Mouse (Mus musculus): ENCODE data around the gene Alpk1. TPM values are rescaled to one million over a fixed set of nuclear protein-coding genes. Genes with fewer than 3 reads are reported as not detected.
"Not testable (repeated sequence)": the region's sequence is repeated elsewhere in the genome, so short reads cannot be mapped to it uniquely, and the experiment has no call there.

Gene Alpk1
- polyA plus RNA-seq, 1 experiment from 2014 or later: 1.1 TPM

- H3K4me2 ChIP-seq; ATAC-seq (replicated peaks; ENCODE audit: low FRiP score); H3K27me3 ChIP-seq (replicated peaks; ENCODE audit: control insufficient read depth, insufficient read depth, low read length); H3K36me3 ChIP-seq (ENCODE audit: control insufficient read depth, insufficient read depth, low read length); H3K4me1 ChIP-seq (replicated peaks; ENCODE audit: control insufficient read depth, insufficient read depth, low read length); H3K4me3 ChIP-seq (ENCODE audit: low read depth, low read length); H3K9me3 ChIP-seq (ENCODE audit: control insufficient read depth, low read length); H3K9ac ChIP-seq (ENCODE audit: low read depth, low read length); DNase-seq (ENCODE audit: low spot score); H3K27ac ChIP-seq (ENCODE audit: low read depth, low read length): not testable (repeated sequence)
- 93% methylated on average over 8 of the region's 8 CpGs for WGBS
Observed at GRCm38 (mm10) chr3:127783680-127784079, 3.4 kb upstream of the Alpk1 start.

GRCm38 (mm10) chr3:127782921-127783320, 2.6 kb upstream of the Alpk1 start:
- DNase-seq (ENCODE audit: low spot score) (no peak), ATAC-seq (replicated peaks; ENCODE audit: low FRiP score) (no peak)
- H3K4me2 ChIP-seq: no peak overlapping the region
- H3K4me1 ChIP-seq (replicated peaks; ENCODE audit: control insufficient read depth, insufficient read depth, low read length): no peaks in the 10 kb centered on the region
- 80% methylated on average over 6 of the region's 6 CpGs for WGBS
- H3K27ac ChIP-seq (ENCODE audit: low read depth, low read length): no peak overlapping the region
- H3K4me3 ChIP-seq (ENCODE audit: low read depth, low read length): no peak overlapping the region
- no peaks in the 10 kb centered on the region for H3K9me3 ChIP-seq (ENCODE audit: control insufficient read depth, low read length)
- H3K36me3 ChIP-seq (ENCODE audit: control insufficient read depth, insufficient read depth, low read length): no peaks in the 10 kb centered on the region
- H3K9ac ChIP-seq (ENCODE audit: low read depth, low read length): no peak overlapping the region
- 0 out of 2 replicates have a peak, but pooled peaks cover under 1% of the 10 kb centered on the region for H3K27me3 ChIP-seq (replicated peaks; ENCODE audit: control insufficient read depth, insufficient read depth, low read length)

- no peak overlapping the region for H3K9ac ChIP-seq (ENCODE audit: low read depth, low read length)
- H3K4me3 ChIP-seq (ENCODE audit: low read depth, low read length): no peak overlapping the region
- no peak overlapping the region for H3K4me2 ChIP-seq
- no peaks in the 10 kb centered on the region for H3K27me3 ChIP-seq (replicated peaks; ENCODE audit: control insufficient read depth, insufficient read depth, low read length)
- ATAC-seq (replicated peaks; ENCODE audit: low FRiP score) (no peak), DNase-seq (ENCODE audit: low spot score) (no peak)
- no peaks in the 10 kb centered on the region for H3K4me1 ChIP-seq (replicated peaks; ENCODE audit: control insufficient read depth, insufficient read depth, low read length)
- WGBS: 92% methylated on average over 9 of the region's 9 CpGs
- no peaks in the 10 kb centered on the region for H3K9me3 ChIP-seq (ENCODE audit: control insufficient read depth, low read length)
- H3K27ac ChIP-seq (ENCODE audit: low read depth, low read length): no peak overlapping the region
- H3K36me3 ChIP-seq (ENCODE audit: control insufficient read depth, insufficient read depth, low read length): no peaks in the 10 kb centered on the region
Observed at GRCm38 (mm10) chr3:127780921-127781320, 594 bp upstream of the Alpk1 start.

GRCm38 (mm10) chr3:127769146-127769545, 11.2 kb downstream of the Alpk1 start:
- Histone ChIP-seq H3K9ac (ENCODE audit: low read depth, low read length) (no peak overlapping the region), H3K36me3 (ENCODE audit: control insufficient read depth, insufficient read depth, low read length) (no peaks in the 10 kb centered on the region), H3K9me3 (ENCODE audit: control insufficient read depth, low read length) (no peaks in the 10 kb centered on the region), H3K4me3 (ENCODE audit: low read depth, low read length) (no peak overlapping the region), H3K27me3 (replicated peaks; ENCODE audit: control insufficient read depth, insufficient read depth, low read length) (no peaks in the 10 kb centered on the region), H3K4me2 (no peak overlapping the region), H3K4me1 (replicated peaks; ENCODE audit: control insufficient read depth, insufficient read depth, low read length) (no peaks in the 10 kb centered on the region), H3K27ac (ENCODE audit: low read depth, low read length) (no peak overlapping the region)
- WGBS: 70% methylated on average over 11 of the region's 11 CpGs
- DNase-seq (ENCODE audit: low spot score) (no peak), ATAC-seq (replicated peaks; ENCODE audit: low FRiP score) (no peak)

- no peaks in the 10 kb centered on the region for H3K9me3 ChIP-seq (ENCODE audit: control insufficient read depth, low read length)
- H3K4me1 ChIP-seq (replicated peaks; ENCODE audit: control insufficient read depth, insufficient read depth, low read length): no peaks in the 10 kb centered on the region
- H3K27ac ChIP-seq (ENCODE audit: low read depth, low read length): no peak overlapping the region
- WGBS: 67% methylated on average over 3 of the region's 3 CpGs
- H3K4me2 ChIP-seq: no peak overlapping the region
- no peak overlapping the region for H3K9ac ChIP-seq (ENCODE audit: low read depth, low read length)
- ATAC-seq (replicated peaks; ENCODE audit: low FRiP score): no peak
- no peaks in the 10 kb centered on the region for H3K36me3 ChIP-seq (ENCODE audit: control insufficient read depth, insufficient read depth, low read length)
- no peak overlapping the region for H3K4me3 ChIP-seq (ENCODE audit: low read depth, low read length)
- peaks cover 3% of the 10 kb centered on the region; the same call in 1 of the 2 replicates for H3K27me3 ChIP-seq (replicated peaks; ENCODE audit: control insufficient read depth, insufficient read depth, low read length)
- DNase-seq (ENCODE audit: low spot score): no peak
Observed at GRCm38 (mm10) chr3:127765971-127766370, 14.4 kb downstream of the Alpk1 start.

- no peak for ATAC-seq (replicated peaks; ENCODE audit: low FRiP score)
- Histone ChIP-seq H3K27ac (ENCODE audit: low read depth, low read length) (no peak overlapping the region), H3K4me2 (no peak overlapping the region), H3K27me3 (replicated peaks; ENCODE audit: control insufficient read depth, insufficient read depth, low read length) (peaks cover 9% of the 10 kb centered on the region), H3K4me3 (ENCODE audit: low read depth, low read length) (no peak overlapping the region), H3K4me1 (replicated peaks; ENCODE audit: control insufficient read depth, insufficient read depth, low read length) (no peaks in the 10 kb centered on the region), H3K36me3 (ENCODE audit: control insufficient read depth, insufficient read depth, low read length) (no peaks in the 10 kb centered on the region), H3K9ac (ENCODE audit: low read depth, low read length) (no peak overlapping the region), H3K9me3 (ENCODE audit: control insufficient read depth, low read length) (no peaks in the 10 kb centered on the region)
- DNase-seq (ENCODE audit: low spot score): no peak
- WGBS: 54% methylated on average over 5 of the region's 5 CpGs
Observed at GRCm38 (mm10) chr3:127764541-127764940, 15.8 kb downstream of the Alpk1 start.

GRCm38 (mm10) chr3:127763076-127763612, 17.2 kb downstream of the Alpk1 start:
- no peak overlapping the region for H3K4me3 ChIP-seq (ENCODE audit: low read depth, low read length)
- no peak overlapping the region for H3K27ac ChIP-seq (ENCODE audit: low read depth, low read length)
- no peaks in the 10 kb centered on the region for H3K36me3 ChIP-seq (ENCODE audit: control insufficient read depth, insufficient read depth, low read length)
- no peaks in the 10 kb centered on the region for H3K9me3 ChIP-seq (ENCODE audit: control insufficient read depth, low read length)
- peaks cover 2% of the 10 kb centered on the region; the same call in 1 of the 2 replicates for H3K4me1 ChIP-seq (replicated peaks; ENCODE audit: control insufficient read depth, insufficient read depth, low read length)
- 26% methylated on average over 7 of the region's 7 CpGs for WGBS
- DNase-seq (ENCODE audit: low spot score) (peak; percentile 59), ATAC-seq (replicated peaks; ENCODE audit: low FRiP score) (0 out of 2 replicates have a peak, but pooled peaks have one; percentile 57)
- no peak overlapping the region for H3K9ac ChIP-seq (ENCODE audit: low read depth, low read length)
- peaks cover 14% of the 10 kb centered on the region for H3K27me3 ChIP-seq (replicated peaks; ENCODE audit: control insufficient read depth, insufficient read depth, low read length)
- no peak overlapping the region for H3K4me2 ChIP-seq

GRCm38 (mm10) chr3:127762403-127762802, 17.9 kb downstream of the Alpk1 start:
- ATAC-seq (replicated peaks; ENCODE audit: low FRiP score) (no peak; the same call in 1 of the 2 replicates), DNase-seq (ENCODE audit: low spot score) (no peak)
- Histone ChIP-seq H3K9ac (ENCODE audit: low read depth, low read length) (no peak overlapping the region), H3K4me3 (ENCODE audit: low read depth, low read length) (no peak overlapping the region), H3K9me3 (ENCODE audit: control insufficient read depth, low read length) (no peaks in the 10 kb centered on the region), H3K36me3 (ENCODE audit: control insufficient read depth, insufficient read depth, low read length) (no peaks in the 10 kb centered on the region), H3K27ac (ENCODE audit: low read depth, low read length) (no peak overlapping the region), H3K4me1 (replicated peaks; ENCODE audit: control insufficient read depth, insufficient read depth, low read length) (peaks cover 2% of the 10 kb centered on the region; the same call in 1 of the 2 replicates), H3K4me2 (no peak overlapping the region), H3K27me3 (replicated peaks; ENCODE audit: control insufficient read depth, insufficient read depth, low read length) (peaks cover 14% of the 10 kb centered on the region)
- WGBS: 54% methylated on average over 8 of the region's 8 CpGs

- H3K4me2 ChIP-seq: no peak overlapping the region
- DNase-seq (ENCODE audit: low spot score) (no peak), ATAC-seq (replicated peaks; ENCODE audit: low FRiP score) (no peak)
- peaks cover 14% of the 10 kb centered on the region for H3K27me3 ChIP-seq (replicated peaks; ENCODE audit: control insufficient read depth, insufficient read depth, low read length)
- 13% methylated on average over 8 of the region's 8 CpGs for WGBS
- H3K27ac ChIP-seq (ENCODE audit: low read depth, low read length): no peak overlapping the region
- H3K9me3 ChIP-seq (ENCODE audit: control insufficient read depth, low read length): no peaks in the 10 kb centered on the region
- H3K36me3 ChIP-seq (ENCODE audit: control insufficient read depth, insufficient read depth, low read length): no peaks in the 10 kb centered on the region
- H3K9ac ChIP-seq (ENCODE audit: low read depth, low read length): no peak overlapping the region
- H3K4me3 ChIP-seq (ENCODE audit: low read depth, low read length): no peak overlapping the region
- H3K4me1 ChIP-seq (replicated peaks; ENCODE audit: control insufficient read depth, insufficient read depth, low read length): peaks cover 2% of the 10 kb centered on the region; the same call in 1 of the 2 replicates
Observed at GRCm38 (mm10) chr3:127759212-127759611, 21.1 kb downstream of the Alpk1 start.
